Mouse (Mus musculus) heart, adult 2 months (tissue): ENCODE data around the gene Keap1. TPM values are rescaled to one million over a fixed set of nuclear protein-coding genes. Genes with fewer than 3 reads are reported as not detected.
"Not testable (repeated sequence)": the region's sequence is repeated elsewhere in the genome, so short reads cannot be mapped to it uniquely, and the experiment has no call there.

ENCODE experiments used
- DNase-seq, 2 experiments: peaks; one replicate each; pipeline ENCODE4 v3.0.0; 2021
- H3K27ac ChIP-seq: fragments of 200-600 bp; 2 replicates; pipeline ENCODE4 v1.8.1; 2022
- H3K27me3 ChIP-seq: fragments of 200-500 bp; 2 replicates; pipeline ENCODE4 v1.6.1; 2012; ENCODE audit warnings: mild to moderate bottlenecking, low read length, inconsistent platforms, mixed read lengths; ENCODE audit not compliant: control insufficient read depth, insufficient read depth
- H3K36me3 ChIP-seq: fragments of 200-500 bp; 2 replicates; pipeline ENCODE4 v1.6.1; 2012; ENCODE audit warnings: low read length, inconsistent platforms; ENCODE audit not compliant: control insufficient read depth, insufficient read depth
- H3K4me1 ChIP-seq: fragments of 200-500 bp; 2 replicates; pipeline ENCODE4 v1.6.1; 2011; ENCODE audit warnings: low read length; ENCODE audit not compliant: control insufficient read depth, insufficient read depth
- H3K4me3 ChIP-seq: fragments of 200-600 bp; 2 replicates; pipeline ENCODE4 v1.8.1; 2022
- H3K79me2 ChIP-seq: fragments of 200-500 bp; replicated peaks from 2 replicates; pipeline ENCODE4 v1.6.1; 2012; ENCODE audit warnings: mild to moderate bottlenecking, inconsistent platforms, low read length, moderate library complexity, mixed read lengths; ENCODE audit not compliant: control insufficient read depth, insufficient read depth
- H3K9ac ChIP-seq: fragments of 200-500 bp; 2 replicates; pipeline ENCODE4 v1.6.1; 2012; ENCODE audit warnings: low read depth, mild to moderate bottlenecking, control low read depth, inconsistent platforms, low read length, mixed read lengths
- CTCF ChIP-seq: fragments of 200-600 bp; IDR thresholded peaks from 2 replicates; pipeline ENCODE4 v1.8.1; 2022; ENCODE audit warnings: antibody characterized with exemption, mild to moderate bottlenecking, moderate library complexity
- EP300 ChIP-seq: fragments of 200-500 bp; IDR thresholded peaks from 2 replicates; pipeline ENCODE4 v1.6.1; 2011; ENCODE audit warnings: low read depth, low read length, control low read depth; ENCODE audit not compliant: insufficient read depth
- POLR2A ChIP-seq: fragments of 200-500 bp; IDR thresholded peaks from 2 replicates; pipeline ENCODE4 v1.6.1; 2011; ENCODE audit warnings: mild to moderate bottlenecking, low read depth, low read length, control low read depth; ENCODE audit not compliant: insufficient read depth
- WGBS: fragments of 180-500 bp; shearing (Covaris S2); methylation state at CpG from one replicate; pipeline ENCODE4 v1.1.7; 2018; 5-methylcytosine and 5-hydroxymethylcytosine counted together
- intact Hi-C: fragments of 180-260 bp; cut with DNase I; formaldehyde crosslinking; loops from one replicate; pipeline ENCODE4 v1.15.1; 2025
- polyA plus RNA-seq: library from polyadenylated mRNA; depleted of rRNA; stranded (reverse); fragments of >200 nt; gene quantifications from 2 replicates; pipeline ENCODE4 v1.2.3, GENCODE M21; 2012
- total RNA-seq, 2 experiments: library from RNA; stranded (reverse); gene quantifications; 2 replicates each; pipeline ENCODE4 v1.2.3; 2021

Gene Keap1
- total and polyA plus RNA-seq, 3 experiments, result 37.6 to 47.2 (median 40.4) TPM

DNA sequence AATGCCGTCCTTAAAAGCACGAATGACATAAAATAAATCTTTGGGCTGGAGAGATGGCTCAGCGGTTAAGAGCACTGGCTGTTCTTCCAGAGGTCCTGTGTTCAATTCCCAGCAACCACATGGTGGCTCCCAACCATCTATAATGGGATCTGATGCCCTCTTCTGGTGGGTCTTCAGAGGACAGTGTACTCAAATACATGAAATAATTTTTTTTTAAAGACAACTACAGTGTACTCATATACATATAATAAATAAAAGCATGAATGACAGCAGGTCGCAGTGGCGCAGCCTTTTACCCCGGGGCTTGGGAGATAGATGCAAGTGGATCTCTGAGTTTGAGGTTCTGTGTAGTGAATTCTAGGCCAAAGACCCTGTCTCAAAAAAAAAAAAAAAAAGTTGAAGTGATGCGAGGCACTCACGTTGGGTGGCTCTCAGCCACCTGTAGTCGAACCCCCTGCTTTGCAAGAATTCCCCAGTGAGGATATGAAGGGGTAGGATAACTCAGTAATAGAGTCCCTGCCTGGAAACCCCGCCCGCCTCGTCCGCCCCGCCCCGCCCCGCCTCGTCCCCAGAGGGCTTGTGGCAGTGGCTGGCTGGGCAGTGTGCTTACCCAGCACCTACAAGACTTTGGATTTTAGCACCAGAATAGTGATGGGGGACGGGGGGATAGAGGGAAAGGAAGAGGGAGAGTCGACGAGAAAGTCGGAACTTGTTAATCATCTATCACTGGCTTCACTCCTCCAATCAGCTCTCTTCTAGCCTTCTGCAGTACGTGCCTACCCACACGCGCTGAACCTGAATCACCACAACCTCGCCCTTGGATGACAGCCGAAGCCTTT, 14.4 kb downstream of the Keap1 start:
- Histone ChIP-seq H3K79me2 (no peaks in the 10 kb centered on the region), H3K36me3 (no peaks in the 10 kb centered on the region), H3K4me3 (peak overlapping the region; percentile 27; the same call in 1 of the 2 replicates), H3K9ac (no peak overlapping the region), H3K27me3 (no peaks in the 10 kb centered on the region), H3K4me1 (peaks cover 4% of the 10 kb centered on the region; the same call in 1 of the 2 replicates), H3K27ac (no peak overlapping the region)
- peak; percentile 40 to 48 for DNase-seq
- intact Hi-C loops, result loop anchor here (5.0 kb wide), 3 partner anchors 68 to 88 kb away; partner anchors contain the start of genes Ap1m2 and Cdkn2d
- peak; percentile 32; the same call in 1 of the 2 replicates for TF ChIP-seq CTCF
- TF ChIP-seq POLR2A, result no peak
- no peak for TF ChIP-seq EP300
- 21% methylated on average over 26 of the region's 26 CpGs for WGBS

DNA sequence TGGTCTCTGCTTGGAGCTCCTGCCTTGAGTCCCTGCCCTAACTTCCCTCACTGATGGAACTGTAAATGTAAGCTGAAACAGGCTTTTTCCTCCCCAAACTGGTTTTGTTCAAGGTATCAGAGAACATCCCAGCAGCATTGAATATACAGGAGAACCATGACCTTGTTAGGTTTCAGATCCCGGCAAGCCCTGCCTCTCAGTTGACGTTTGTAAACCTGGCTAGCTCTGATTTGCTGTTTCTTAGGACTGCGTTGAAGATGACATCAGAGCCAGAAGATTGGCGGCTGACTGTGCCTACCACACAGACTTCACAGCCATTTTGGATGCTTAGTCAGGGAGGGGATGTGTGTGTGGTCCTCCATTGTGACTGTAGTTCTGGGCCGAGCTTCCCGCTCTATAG, 15.3 kb downstream of the Keap1 start:
- no peak overlapping the region for H3K4me3 ChIP-seq
- no peak overlapping the region for H3K27ac ChIP-seq
- no peaks in the 10 kb centered on the region for H3K36me3 ChIP-seq
- peaks cover 4% of the 10 kb centered on the region; the same call in 1 of the 2 replicates for H3K4me1 ChIP-seq
- H3K79me2 ChIP-seq, result no peaks in the 10 kb centered on the region
- H3K9ac ChIP-seq, result no peak overlapping the region
- no peak for TF ChIP-seq CTCF
- no peak for TF ChIP-seq POLR2A
- no peak for TF ChIP-seq EP300
- intact Hi-C loops, result loop anchor here (2.0 to 5.0 kb wide), 4 partner anchors 13 to 88 kb away; partner anchors contain the start of genes Ap1m2 and Cdkn2d
- WGBS, result 92% methylated on average over 6 of the region's 6 CpGs
- no peak for DNase-seq
- no peaks in the 10 kb centered on the region for H3K27me3 ChIP-seq

DNA sequence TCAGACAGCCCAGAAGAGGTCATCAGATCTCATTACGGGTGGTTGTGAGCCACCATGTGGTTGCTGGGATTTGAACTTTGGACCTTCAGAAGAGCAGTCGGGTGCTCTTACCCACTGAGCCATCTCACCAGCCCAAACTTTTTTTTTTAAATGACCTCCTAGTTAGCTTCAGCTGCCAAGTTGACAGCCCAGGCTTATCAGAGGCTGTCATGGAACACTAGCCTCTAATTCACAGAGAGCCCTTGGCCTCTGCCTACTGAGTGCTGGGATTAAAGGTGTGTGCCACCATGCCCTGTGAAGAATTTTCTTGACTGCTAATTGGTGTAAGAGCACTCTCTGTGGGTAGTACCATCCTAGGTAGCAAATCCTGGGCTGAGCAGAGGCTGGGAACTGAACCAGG, 15.7 kb downstream of the Keap1 start:
- H3K27ac ChIP-seq, DNase-seq, H3K9ac ChIP-seq, H3K79me2 ChIP-seq, H3K4me3 ChIP-seq, H3K36me3 ChIP-seq, H3K4me1 ChIP-seq, H3K27me3 ChIP-seq: not testable (repeated sequence)
- WGBS, result 100% methylated on average over 2 of the region's 2 CpGs
- intact Hi-C loops, result loop anchor here (2.0 to 5.0 kb wide), 4 partner anchors 13 to 89 kb away; partner anchors contain the start of genes Ap1m2 and Cdkn2d

DNA sequence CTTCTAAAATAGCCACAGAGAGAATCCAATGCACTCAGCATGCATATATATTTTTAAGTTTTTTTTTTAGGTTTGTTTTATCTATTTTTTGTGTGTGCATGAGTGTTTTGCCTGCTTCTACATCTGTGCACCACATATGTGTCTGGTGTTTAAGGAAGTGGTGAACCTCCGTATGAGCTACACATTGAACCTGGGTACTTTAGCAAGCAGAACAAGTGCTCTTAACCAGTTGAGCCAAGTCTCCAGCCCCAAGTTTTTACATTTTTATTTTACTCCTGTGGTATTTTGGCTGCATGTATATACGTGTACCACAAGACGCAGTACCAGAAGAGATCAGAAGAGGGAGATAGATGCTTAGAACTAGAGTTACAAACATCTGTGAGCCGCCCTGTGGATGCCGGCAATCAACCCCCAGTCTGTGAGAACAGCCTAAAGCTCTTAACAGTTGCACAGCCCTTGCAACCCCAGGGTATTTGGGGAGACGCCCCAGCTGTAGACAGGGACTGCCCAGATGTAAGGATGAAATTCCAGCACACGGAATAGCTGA, 17.7 kb downstream of the Keap1 start:
- H3K9ac ChIP-seq, result no peak overlapping the region
- peak overlapping the region; percentile 75 for H3K27ac ChIP-seq
- 18% methylated on average over 7 of the region's 7 CpGs for WGBS
- H3K36me3 ChIP-seq, result no peaks in the 10 kb centered on the region
- no peak overlapping the region for H3K4me3 ChIP-seq
- TF ChIP-seq EP300 (no peak), POLR2A (no peak), CTCF (peak; percentile 75)
- intact Hi-C loops, result loop anchor here (2.0 to 5.0 kb wide), 4 partner anchors 69 to 135 kb away; partner anchors contain the start of genes Ap1m2 and Cdkn2d
- H3K27me3 ChIP-seq, result no peaks in the 10 kb centered on the region
- DNase-seq, result no peak
- no peaks in the 10 kb centered on the region for H3K79me2 ChIP-seq
- H3K4me1 ChIP-seq, result peaks cover 4% of the 10 kb centered on the region; the same call in 1 of the 2 replicates

DNA sequence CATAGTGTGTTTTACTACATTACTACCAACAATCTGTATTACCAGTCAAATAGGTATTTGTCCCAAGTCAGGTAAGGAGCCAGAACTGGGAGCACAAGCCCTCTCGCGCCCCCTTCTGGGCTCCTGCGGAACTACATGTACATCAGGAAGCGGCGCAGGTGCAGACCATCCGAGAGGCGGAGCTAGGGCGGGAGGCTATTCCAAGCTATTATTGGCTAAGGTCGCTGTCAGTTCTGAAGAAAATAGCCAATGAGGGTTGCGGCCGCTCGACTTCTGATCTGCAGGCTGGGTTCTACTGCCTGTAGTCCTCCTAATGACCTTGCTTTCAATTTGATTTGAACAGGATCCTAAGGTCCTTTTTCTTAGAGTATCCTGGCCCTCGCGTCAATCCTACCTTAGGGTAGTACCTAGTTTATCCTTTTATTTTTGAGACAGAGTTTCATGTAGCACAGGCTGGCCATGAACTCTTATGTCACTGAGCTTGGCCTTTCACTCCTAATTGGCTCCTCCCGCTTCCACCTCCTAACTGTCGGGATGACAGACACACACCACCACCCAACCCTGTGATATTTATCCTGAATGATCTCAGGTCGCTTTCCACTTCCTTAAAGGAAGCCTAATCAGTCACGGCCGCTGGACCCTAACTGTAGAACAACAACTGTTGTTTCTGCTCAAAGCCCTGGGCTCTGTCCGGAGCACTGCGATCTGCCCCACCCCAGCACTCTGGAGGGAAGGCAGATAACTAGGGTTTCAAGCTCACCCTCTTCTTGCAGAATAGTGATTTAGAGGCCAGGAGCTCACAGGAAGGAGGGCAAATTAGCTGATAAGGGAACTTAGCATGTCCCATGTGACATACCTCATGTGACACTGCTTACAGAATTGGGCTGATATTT, 18.4 kb downstream of the Keap1 start:
- no peaks in the 10 kb centered on the region for H3K36me3 ChIP-seq
- TF ChIP-seq EP300 (0 out of 2 replicates have a peak, but pooled peaks have one; percentile 45), CTCF (peak; percentile 99; the same call in 1 of the 2 replicates), POLR2A (peak; percentile 62)
- intact Hi-C loops, result loop anchor here (2.0 to 5.0 kb wide), 4 partner anchors 68 to 136 kb away; partner anchors contain the start of genes Ap1m2 and Cdkn2d
- peak overlapping the region; percentile 43 for H3K4me3 ChIP-seq
- H3K79me2 ChIP-seq, result no peaks in the 10 kb centered on the region
- H3K4me1 ChIP-seq, result peaks cover 4% of the 10 kb centered on the region; the same call in 1 of the 2 replicates
- H3K27ac ChIP-seq, result peak overlapping the region; percentile 75
- H3K27me3 ChIP-seq, result no peaks in the 10 kb centered on the region
- 3% methylated on average over 21 of the region's 21 CpGs for WGBS
- DNase-seq, result peak; percentile 90 to 91
- peak overlapping the region; percentile 49 for H3K9ac ChIP-seq
